Mouse (Mus musculus) gastrocnemius, postnatal 14 days (tissue): ENCODE results near the gene Mrps33. TPM values are rescaled to one million over a fixed set of nuclear protein-coding genes. Genes with fewer than 3 reads are reported as not detected.
A peak's percentile ranks its signal among the peaks of the same experiment; 100 is the strongest.

Experiments used
- DNase-seq: peaks from one replicate; pipeline ENCODE4 v3.0.0; 2021; ENCODE audit warnings: mixed read lengths
- intact Hi-C: fragments of 180-260 bp; cut with DNase I; formaldehyde crosslinking; loops from one replicate; pipeline ENCODE4 v1.15.1; 2025; ENCODE audit warnings: low total_unique reads
- total RNA-seq, 2 experiments: library from RNA; stranded (reverse); gene quantifications; 2 replicates each; pipeline ENCODE4 v1.2.3; 2021

Mrps33 gene
- total RNA-seq, 2 experiments from 2014 or later: 54.9 to 65.0 TPM

- no peak for DNase-seq
- intact Hi-C loops: loop anchor here (5.0 to 10.0 kb wide), 2 partner anchors 158 to 315 kb away; no protein-coding TSS in a partner anchor
Measured at GRCm38 (mm10) chr6:39782618-39783017, 28.2 kb downstream of the Mrps33 start.

- intact Hi-C loops: loop anchor here (5.0 to 10.0 kb wide), 2 partner anchors 157 to 315 kb away; no protein-coding TSS in a partner anchor
- no peak for DNase-seq
Measured at GRCm38 (mm10) chr6:39781766-39782530, 28.8 kb downstream of the Mrps33 start.

- intact Hi-C loops: loop anchor here (5.0 to 10.0 kb wide), 2 partner anchors 156 to 314 kb away; no protein-coding TSS in a partner anchor
- DNase-seq: peak; percentile 6
Measured at GRCm38 (mm10) chr6:39780857-39781666, 29.7 kb downstream of the Mrps33 start.

GRCm38 (mm10) chr6:39778506-39778905 is 32.3 kb downstream of the Mrps33 start:
- intact Hi-C loops: no loop called here

GRCm38 (mm10) chr6:39776275-39776674 is 34.5 kb downstream of the Mrps33 start:
- intact Hi-C loops: no loop called here
- no peak for DNase-seq

More at GRCm38 (mm10) chr6:39778506-39778905, 32.3 kb downstream of the Mrps33 start:
- DNase-seq: no peak

- DNase-seq: no peak
- intact Hi-C loops: no loop called here
Measured at GRCm38 (mm10) chr6:39775029-39775428, 35.8 kb downstream of the Mrps33 start.

GRCm38 (mm10) chr6:39757229-39757628 is 53.6 kb downstream of the Mrps33 start:
- no peak for DNase-seq
- intact Hi-C loops: no loop called here

Other genes with a start within 250 kb of the Mrps33 start
- 1 to 10 TPM; 7.0 to 7.7 TPM for gene Adck2, start 237.1 kb downstream of the Mrps33 start, total RNA-seq
- gene Gm42420, start 225.2 kb downstream of the Mrps33 start, total RNA-seq: not detected
- 100 to 1,000 TPM; 321 to 366 TPM for gene Ndufb2, start 218.4 kb downstream of the Mrps33 start, total RNA-seq
- 1 to 10 TPM; 8.3 to 9.3 TPM for gene Braf, start 85.5 kb downstream of the Mrps33 start, total RNA-seq
- 1 to 10 TPM; 2.5 TPM for gene Tmem178b, start 62.3 kb upstream of the Mrps33 start, total RNA-seq